Mouse (Mus musculus): Measurements from ENCODE around the gene 9930022D16Rik. TPM values are rescaled to one million over a fixed set of nuclear protein-coding genes. Genes with fewer than 3 reads are reported as not detected.

Gene 9930022D16Rik
- total RNA-seq, 4 experiments from 2014 or later: not detected

- DNase-seq (ENCODE audit: low spot score): no peak
These were observed 3.8 kb downstream of the 9930022D16Rik start for GRCm38 (mm10) chr11:109417472-109418040.

- DNase-seq (ENCODE audit: low spot score): no peak
These were observed 5.7 kb downstream of the 9930022D16Rik start for GRCm38 (mm10) chr11:109419461-109419860.

- DNase-seq (ENCODE audit: low spot score): no peak
These were observed 6.3 kb downstream of the 9930022D16Rik start for GRCm38 (mm10) chr11:109419961-109420566.

GRCm38 (mm10) chr11:109420567-109420962, 6.8 kb downstream of the 9930022D16Rik start:
- DNase-seq (ENCODE audit: low spot score): no peak

- no peak for DNase-seq (ENCODE audit: low spot score)
These were observed 7.5 kb downstream of the 9930022D16Rik start for GRCm38 (mm10) chr11:109421205-109421604.

- no peak for DNase-seq (ENCODE audit: low spot score)
These were observed 8.5 kb downstream of the 9930022D16Rik start for GRCm38 (mm10) chr11:109422263-109422662.

GRCm38 (mm10) chr11:109423294-109423693, 9.6 kb downstream of the 9930022D16Rik start:
- no peak for DNase-seq (ENCODE audit: low spot score)

GRCm38 (mm10) chr11:109425392-109426271, 11.9 kb downstream of the 9930022D16Rik start, which contains the start of gene Amz2:
TSS of gene Amz2 (plus strand) at chr11:109425946.
- peak; percentile 99 for DNase-seq (ENCODE audit: low spot score)

GRCm38 (mm10) chr11:109426272-109426586, 12.5 kb downstream of the 9930022D16Rik start:
- no peak for DNase-seq (ENCODE audit: low spot score)

GRCm38 (mm10) chr11:109427353-109427752, 13.6 kb downstream of the 9930022D16Rik start:
- DNase-seq (ENCODE audit: low spot score): no peak

- no peak for DNase-seq (ENCODE audit: low spot score)
These were observed 20.6 kb downstream of the 9930022D16Rik start for GRCm38 (mm10) chr11:109434233-109434798.

- DNase-seq (ENCODE audit: low spot score): no peak
These were observed 23.2 kb downstream of the 9930022D16Rik start for GRCm38 (mm10) chr11:109436889-109437288.

GRCm38 (mm10) chr11:109439209-109439608, 25.5 kb downstream of the 9930022D16Rik start:
- DNase-seq (ENCODE audit: low spot score): no peak

- peak; percentile 88 for DNase-seq (ENCODE audit: low spot score)
These were observed 26.2 kb downstream of the 9930022D16Rik start for GRCm38 (mm10) chr11:109439829-109440340.

- DNase-seq (ENCODE audit: low spot score): no peak
These were observed 26.9 kb downstream of the 9930022D16Rik start for GRCm38 (mm10) chr11:109440641-109441040.

- no peak for DNase-seq (ENCODE audit: low spot score)
These were observed 27.4 kb downstream of the 9930022D16Rik start for GRCm38 (mm10) chr11:109441119-109441518.

- DNase-seq (ENCODE audit: low spot score): no peak
These were observed 28.5 kb downstream of the 9930022D16Rik start for GRCm38 (mm10) chr11:109442166-109442730.

GRCm38 (mm10) chr11:109443468-109444263, 29.9 kb downstream of the 9930022D16Rik start:
- no peak for DNase-seq (ENCODE audit: low spot score)

GRCm38 (mm10) chr11:109444600-109444999, 30.9 kb downstream of the 9930022D16Rik start:
- no peak for DNase-seq (ENCODE audit: low spot score)

- DNase-seq (ENCODE audit: low spot score): peak; percentile 69
These were observed 31.8 kb downstream of the 9930022D16Rik start for GRCm38 (mm10) chr11:109445438-109446035.
